Mouse (Mus musculus): ENCODE measurements at regions not wholly inside any gene's neighbourhood (a gene's known extent, or its start where the extent isn't known, plus 50 kb on each side); places are given as distances from the start of the nearest gene placed in this dataset.

GRCm38 (mm10) chr9:69705942-69706341 lies 54.8 kb downstream of the Foxb1 start:
- DNase-seq (ENCODE audit: low spot score): no peak

GRCm38 (mm10) chr9:69705071-69705470 lies 55.7 kb downstream of the Foxb1 start:
- no peak for DNase-seq (ENCODE audit: low spot score)

GRCm38 (mm10) chr9:69703731-69704130 lies 57.0 kb downstream of the Foxb1 start:
- DNase-seq (ENCODE audit: low spot score): no peak

- no peak for DNase-seq (ENCODE audit: low spot score)
Observed at GRCm38 (mm10) chr9:69702156-69702928, 58.4 kb downstream of the Foxb1 start.

GRCm38 (mm10) chr9:69700696-69701095 lies 60.0 kb downstream of the Foxb1 start:
- no peak for DNase-seq (ENCODE audit: low spot score)

GRCm38 (mm10) chr9:69691756-69692155 lies 69.0 kb downstream of the Foxb1 start:
- no peak for DNase-seq (ENCODE audit: low spot score)

- DNase-seq (ENCODE audit: low spot score): no peak
Observed at GRCm38 (mm10) chr9:69687349-69688123, 73.2 kb downstream of the Foxb1 start.

GRCm38 (mm10) chr9:69686766-69687165 lies 74.0 kb downstream of the Foxb1 start:
- no peak for DNase-seq (ENCODE audit: low spot score)

DNA sequence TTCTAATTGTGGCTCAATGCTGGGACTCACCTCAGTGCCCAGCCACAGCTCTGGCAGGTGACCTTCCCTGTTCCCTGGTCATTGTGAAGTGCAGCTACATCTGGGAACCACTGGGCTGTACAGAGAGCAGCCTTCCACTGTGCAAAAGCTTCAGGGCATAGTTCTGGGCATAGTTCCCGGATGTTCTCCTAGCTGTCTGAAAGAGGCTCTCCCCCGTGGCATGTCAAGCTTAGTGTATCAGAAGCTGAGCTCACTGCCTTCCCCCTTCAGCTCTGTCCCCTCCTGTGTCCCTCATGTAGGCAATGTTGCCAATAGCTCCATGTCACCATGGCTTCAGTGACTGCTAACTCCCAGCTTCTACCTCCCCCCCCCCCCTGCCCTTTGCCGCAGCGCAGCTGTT lies 75.1 kb downstream of the Foxb1 start:
- no peak for DNase-seq (ENCODE audit: low spot score)

GRCm38 (mm10) chr9:69681372-69682213 lies 79.1 kb downstream of the Foxb1 start:
- no peak for DNase-seq (ENCODE audit: low spot score)

- no peak for DNase-seq (ENCODE audit: low spot score)
Observed at GRCm38 (mm10) chr9:69678634-69679033, 82.1 kb downstream of the Foxb1 start.

DNA sequence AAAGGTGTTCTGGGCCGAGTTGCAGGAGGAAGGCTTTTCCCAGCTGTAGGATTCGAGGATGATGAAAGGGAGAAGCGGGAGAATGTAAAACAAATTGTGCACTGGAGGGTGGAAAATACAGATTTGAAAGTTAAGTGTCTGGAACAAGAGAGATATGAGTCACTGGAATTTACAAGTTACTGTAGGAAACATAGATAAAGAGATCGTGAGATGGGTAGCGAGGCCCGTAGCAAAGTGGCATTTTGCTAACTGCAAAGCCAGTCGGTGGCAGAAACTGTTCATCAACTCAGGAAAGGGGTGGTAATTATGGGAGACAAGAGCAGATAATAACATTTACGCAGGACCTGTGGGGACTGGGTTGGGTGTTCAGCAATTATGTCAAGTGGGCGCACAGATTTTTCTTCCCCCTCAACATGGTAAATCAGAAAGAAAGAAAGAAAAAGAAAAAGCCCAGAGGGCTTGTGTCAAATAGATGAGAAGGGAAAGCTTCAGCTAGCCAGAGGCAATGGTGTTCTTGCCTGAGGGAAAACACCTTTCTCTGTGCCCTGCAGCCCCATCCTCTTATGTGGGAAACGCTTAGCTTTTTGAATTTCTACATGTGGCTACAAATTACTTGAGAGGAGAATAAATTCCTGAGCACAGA lies 87.2 kb downstream of the Foxb1 start:
- no peak for DNase-seq (ENCODE audit: low spot score)

GRCm38 (mm10) chr9:69672657-69673462 lies 87.9 kb downstream of the Foxb1 start:
- DNase-seq (ENCODE audit: low spot score): no peak

GRCm38 (mm10) chr9:69671199-69671598 lies 89.5 kb downstream of the Foxb1 start:
- DNase-seq (ENCODE audit: low spot score): no peak

GRCm38 (mm10) chr9:69670551-69671044 lies 90.1 kb downstream of the Foxb1 start:
- DNase-seq (ENCODE audit: low spot score): no peak

GRCm38 (mm10) chr9:69669611-69670550 lies 90.9 kb downstream of the Foxb1 start:
- DNase-seq (ENCODE audit: low spot score): no peak

DNA sequence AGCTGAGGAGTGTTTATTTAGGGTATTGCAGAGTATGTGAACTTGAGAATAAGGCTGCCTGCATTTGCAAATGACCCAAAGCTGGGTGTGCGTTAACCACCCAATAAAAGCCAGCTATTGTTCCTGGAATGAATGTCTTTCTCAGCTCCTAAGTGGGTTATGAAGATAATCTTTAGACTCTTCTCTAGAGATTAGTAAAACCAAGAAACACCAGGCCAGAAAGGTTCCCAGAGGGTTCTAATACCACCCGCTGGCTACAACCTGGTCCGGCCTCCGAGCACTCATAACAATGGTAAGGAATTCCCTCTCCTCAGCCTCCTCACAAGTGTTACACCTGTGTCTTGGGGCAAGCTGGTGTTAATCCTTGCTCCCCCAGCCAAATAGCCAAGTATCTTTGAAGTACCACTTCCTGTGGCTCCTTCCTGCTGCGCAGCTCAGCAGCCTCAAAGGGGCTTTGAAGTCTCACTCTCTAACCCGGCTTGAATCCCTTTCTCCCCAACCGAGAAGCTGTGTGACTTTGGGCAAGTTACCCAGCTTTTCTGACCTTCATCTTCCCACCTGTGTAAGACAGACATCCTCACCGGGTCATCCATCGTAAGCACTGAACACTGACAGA lies 92.2 kb downstream of the Foxb1 start:
- DNase-seq (ENCODE audit: low spot score): no peak

GRCm38 (mm10) chr9:69667064-69667533 lies 93.6 kb downstream of the Foxb1 start:
- DNase-seq (ENCODE audit: low spot score): no peak

- DNase-seq (ENCODE audit: low spot score): no peak
Observed at GRCm38 (mm10) chr9:69664201-69664600, 96.5 kb downstream of the Foxb1 start.

Measured in lung, postnatal 25 days (tissue).